Mouse (Mus musculus): ENCODE results near the gene Nav2.

GRCm38 (mm10) chr7:49318898-49319293 lies 410.4 kb downstream of the Nav2 start:
- TF ChIP-seq POLR2A (IDR thresholded peaks at IDR 0.05; ENCODE audit: borderline replicate concordance, insufficient read depth, low read length) (no peak), CTCF (IDR thresholded peaks at IDR 0.05; ENCODE audit: borderline replicate concordance, insufficient read depth, low read depth, low read length) (no peak)

Data from cerebellum, adult 2 months (tissue).